Mouse (Mus musculus) forebrain, embryonic 10.5 days (tissue): ENCODE results near the gene Rora. TPM values are rescaled to one million over a fixed set of nuclear protein-coding genes. Genes with fewer than 3 reads are reported as not detected.
A peak's percentile ranks its signal among the peaks of the same experiment; 100 is the strongest.

Source experiments
- DNase-seq: peaks from one replicate; pipeline ENCODE4 v3.0.0-alpha.2; 2017; ENCODE audit warnings: low spot score; ENCODE audit errors: extremely low spot score
- H3K27ac ChIP-seq: fragments of 300-500 bp; sonication (generic); 2 replicates; pipeline ENCODE4 v1.5.1; 2016; ENCODE audit warnings: mild to moderate bottlenecking
- H3K27me3 ChIP-seq: fragments of 300-500 bp; sonication (generic); 2 replicates; pipeline ENCODE4 v1.6.1; 2016; ENCODE audit warnings: mild to moderate bottlenecking; ENCODE audit not compliant: poor library complexity, severe bottlenecking
- H3K36me3 ChIP-seq: fragments of 300-500 bp; sonication (generic); replicated peaks from 2 replicates; pipeline ENCODE4 v1.6.1; 2016; ENCODE audit warnings: mild to moderate bottlenecking, moderate library complexity
- H3K4me1 ChIP-seq: fragments of 300-500 bp; sonication (generic); 2 replicates; pipeline ENCODE4 v1.6.1; 2016
- H3K4me3 ChIP-seq: fragments of 300-500 bp; sonication (generic); 2 replicates; pipeline ENCODE4 v1.5.1; 2016; ENCODE audit warnings: mild to moderate bottlenecking, moderate library complexity
- H3K9me3 ChIP-seq: fragments of 300-500 bp; sonication (generic); 2 replicates; pipeline ENCODE4 v1.6.1; 2016; ENCODE audit warnings: mild to moderate bottlenecking, moderate library complexity
- WGBS: fragments of 180-500 bp; shearing (Covaris S2); methylation state at CpG from one replicate; pipeline ENCODE4 v1.1.7; 2016; 5-methylcytosine and 5-hydroxymethylcytosine counted together
- polyA plus RNA-seq: library from polyadenylated mRNA; unstranded; fragments of >200 nt; fragmentation: Nextera tagmentation; extraction: Ambion mirVana; gene quantifications from 2 replicates; pipeline ENCODE4 v1.2.1, GENCODE M21; 2016

The Rora gene
- polyA plus RNA-seq, 1 experiment from 2014 or later = 5.6 TPM

DNA sequence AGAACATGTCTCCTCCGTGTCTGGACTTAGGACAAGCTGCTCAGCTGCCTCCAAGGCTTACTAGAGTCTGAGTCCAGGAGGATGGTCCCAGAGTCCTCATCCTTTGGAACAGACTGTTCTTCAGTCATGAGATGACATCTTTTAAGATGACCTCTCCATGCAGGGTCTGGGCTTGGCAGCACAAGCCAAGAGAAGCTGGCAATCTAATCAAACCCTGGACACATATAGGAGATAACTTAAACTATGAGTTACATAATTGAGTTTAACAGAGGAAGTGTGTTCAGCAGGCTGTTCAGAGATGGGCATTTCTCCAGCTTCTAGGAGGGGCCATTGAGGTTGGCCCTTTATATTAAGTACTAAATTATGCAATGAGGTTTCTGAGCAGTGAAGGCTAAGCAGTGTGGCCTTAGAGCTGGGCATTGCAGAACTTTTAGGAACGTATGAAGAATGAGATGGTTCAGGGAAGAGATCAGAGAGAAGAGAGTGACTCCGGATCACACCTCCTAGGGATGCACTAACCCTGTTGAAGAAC, 42.9 kb downstream of the Rora start:
- DNase-seq = no peak
- H3K4me3 ChIP-seq = no peak overlapping the region
- H3K27me3 ChIP-seq = peaks cover 5% of the 10 kb centered on the region; the same call in 1 of the 2 replicates
- H3K27ac ChIP-seq = no peak overlapping the region
- 87% methylated on average over 3 of the region's 3 CpGs for WGBS
- no peaks in the 10 kb centered on the region for H3K36me3 ChIP-seq
- H3K9me3 ChIP-seq = no peaks in the 10 kb centered on the region
- peaks cover 24% of the 10 kb centered on the region for H3K4me1 ChIP-seq

DNA sequence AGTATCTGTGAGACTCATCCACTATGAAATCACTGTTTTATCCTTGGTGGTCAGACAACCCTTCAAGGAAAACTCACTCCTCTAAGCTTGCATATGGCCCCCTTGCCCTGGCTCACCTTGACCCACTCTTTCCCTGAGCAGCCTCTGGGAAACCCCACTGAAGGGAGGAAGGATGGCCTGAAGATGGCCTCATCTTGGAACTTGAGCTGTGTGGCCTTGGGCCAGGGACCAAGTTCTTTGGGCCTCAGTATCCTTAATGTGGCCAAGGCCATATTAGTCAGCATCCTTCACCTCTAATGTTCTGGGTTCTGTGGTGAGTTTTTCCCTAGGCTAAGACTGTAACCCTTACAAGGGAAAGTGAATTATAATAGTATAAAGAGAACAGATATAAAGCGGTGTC, 45.8 kb downstream of the Rora start:
- DNase-seq = no peak
- no peaks in the 10 kb centered on the region for H3K36me3 ChIP-seq
- H3K4me1 ChIP-seq = peaks cover 21% of the 10 kb centered on the region
- H3K27me3 ChIP-seq = peaks cover 5% of the 10 kb centered on the region
- H3K27ac ChIP-seq = no peak overlapping the region
- H3K9me3 ChIP-seq = no peaks in the 10 kb centered on the region
- H3K4me3 ChIP-seq = no peak overlapping the region
- 100% methylated on average over 1 of the region's 1 CpGs for WGBS

DNA sequence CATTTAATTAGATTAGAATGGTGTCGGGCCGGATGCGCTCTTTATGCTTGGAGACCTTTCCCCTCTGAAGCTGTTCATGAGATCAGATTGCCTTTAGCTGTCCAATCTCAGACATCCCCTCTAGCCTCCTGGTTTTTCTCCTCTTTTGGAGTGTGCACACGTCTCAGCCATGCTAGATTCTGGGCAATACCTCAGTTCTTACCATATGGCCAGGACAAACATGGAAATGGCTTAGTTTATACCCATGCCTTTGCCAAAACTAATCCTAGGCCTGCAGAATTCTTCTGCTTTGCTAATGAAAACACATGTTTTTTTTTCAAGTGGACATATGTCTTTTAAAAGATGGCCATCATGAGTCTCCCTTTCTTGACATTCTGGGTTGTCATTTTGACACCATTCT, 46.3 kb downstream of the Rora start:
- 59% methylated on average over 4 of the region's 4 CpGs for WGBS
- no peaks in the 10 kb centered on the region for H3K36me3 ChIP-seq
- no peak for DNase-seq
- no peak overlapping the region for H3K27ac ChIP-seq
- H3K4me1 ChIP-seq = peaks cover 16% of the 10 kb centered on the region
- H3K4me3 ChIP-seq = no peak overlapping the region
- H3K9me3 ChIP-seq = no peaks in the 10 kb centered on the region
- H3K27me3 ChIP-seq = peaks cover 5% of the 10 kb centered on the region

DNA sequence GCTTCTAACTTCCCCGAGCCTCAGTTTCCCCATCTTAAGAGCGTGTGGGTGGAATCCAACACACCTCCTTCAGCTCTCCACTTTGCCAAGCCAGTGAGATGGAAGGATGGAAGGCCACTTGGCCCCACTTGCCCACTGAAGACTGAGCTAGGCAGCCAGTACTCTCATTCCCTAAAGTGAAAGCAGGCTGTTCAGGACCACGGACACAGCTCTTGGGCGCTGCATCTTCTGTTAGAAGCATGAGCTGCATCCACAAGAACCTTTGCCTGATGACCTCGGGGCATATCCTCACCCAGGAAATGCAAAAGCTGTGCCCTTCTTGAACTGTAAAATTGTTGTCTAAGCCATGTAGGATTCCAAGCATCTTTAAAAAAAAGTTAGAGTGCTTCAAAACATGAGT, 54.0 kb downstream of the Rora start:
- H3K4me1 ChIP-seq = peaks cover 5% of the 10 kb centered on the region; the same call in 1 of the 2 replicates
- WGBS = 70% methylated on average over 5 of the region's 5 CpGs
- H3K36me3 ChIP-seq = no peaks in the 10 kb centered on the region
- H3K4me3 ChIP-seq = no peak overlapping the region
- no peaks in the 10 kb centered on the region for H3K27me3 ChIP-seq
- no peaks in the 10 kb centered on the region for H3K9me3 ChIP-seq
- no peak overlapping the region for H3K27ac ChIP-seq
- no peak for DNase-seq

DNA sequence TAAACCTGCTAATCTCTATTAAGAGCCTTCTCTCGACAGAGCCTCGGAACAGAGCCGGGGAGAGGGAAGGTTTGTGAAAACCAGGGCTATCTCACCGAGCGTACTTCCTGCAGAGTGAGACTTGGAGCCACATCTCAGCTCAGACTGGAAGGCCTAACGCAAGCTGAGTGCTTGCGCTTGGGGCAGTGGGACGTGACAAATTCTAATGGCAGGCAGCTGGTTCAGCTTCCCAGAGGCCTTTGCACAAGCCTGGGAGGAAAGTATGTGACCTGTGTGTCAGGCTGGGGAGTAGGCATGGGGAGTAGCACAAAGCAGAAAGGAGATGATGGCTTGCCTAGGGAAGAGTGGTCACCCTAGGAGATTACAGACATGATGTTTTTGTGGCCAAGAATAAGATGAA, 55.6 kb downstream of the Rora start:
- WGBS = 75% methylated on average over 8 of the region's 8 CpGs
- no peaks in the 10 kb centered on the region for H3K36me3 ChIP-seq
- no peaks in the 10 kb centered on the region for H3K27me3 ChIP-seq
- H3K4me3 ChIP-seq = no peak overlapping the region
- no peak overlapping the region for H3K27ac ChIP-seq
- no peak for DNase-seq
- no peaks in the 10 kb centered on the region for H3K9me3 ChIP-seq
- peaks cover 5% of the 10 kb centered on the region; the same call in 1 of the 2 replicates for H3K4me1 ChIP-seq

DNA sequence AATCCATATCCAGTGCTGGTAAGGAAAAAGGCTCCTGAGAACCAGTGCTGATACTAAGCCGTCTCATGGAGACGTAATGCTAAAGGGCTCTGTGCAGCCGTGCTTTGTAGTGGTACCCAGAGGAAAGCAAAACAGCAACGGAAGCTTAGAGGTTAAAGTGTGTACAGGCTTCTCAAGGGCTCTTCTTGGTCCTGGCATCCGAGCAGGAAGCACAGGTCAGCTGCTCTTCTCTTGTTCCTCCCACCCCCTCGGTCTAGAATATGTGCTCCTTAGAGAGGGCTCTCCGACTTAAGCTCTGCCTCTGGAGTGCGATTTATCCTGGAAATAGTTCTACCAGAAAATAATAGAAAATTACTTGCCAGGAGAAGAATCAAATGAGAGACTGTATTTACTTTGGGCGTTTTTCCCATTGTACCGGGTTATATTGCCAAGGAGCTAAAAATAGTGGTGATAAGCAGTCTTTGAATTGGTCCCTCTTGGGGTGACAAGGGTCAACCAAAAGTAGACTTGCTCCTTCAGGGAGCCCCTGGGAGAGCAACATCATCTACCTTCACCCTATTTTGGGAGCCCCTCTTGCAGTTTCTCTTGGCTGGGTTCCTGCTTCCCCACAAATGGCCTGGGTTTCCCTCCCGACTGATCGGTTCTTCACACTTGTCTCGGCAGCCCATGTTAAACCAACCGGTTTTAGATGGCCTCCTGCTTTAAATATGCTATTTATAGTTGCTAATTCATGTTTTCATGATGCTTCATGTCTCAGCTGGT, 57.5 kb downstream of the Rora start:
- Histone ChIP-seq H3K4me1 (peaks cover 5% of the 10 kb centered on the region; the same call in 1 of the 2 replicates), H3K9me3 (no peaks in the 10 kb centered on the region), H3K27me3 (no peaks in the 10 kb centered on the region), H3K27ac (no peak overlapping the region), H3K4me3 (no peak overlapping the region), H3K36me3 (no peaks in the 10 kb centered on the region)
- 90% methylated on average over 14 of the region's 14 CpGs for WGBS
- no peak for DNase-seq

DNA sequence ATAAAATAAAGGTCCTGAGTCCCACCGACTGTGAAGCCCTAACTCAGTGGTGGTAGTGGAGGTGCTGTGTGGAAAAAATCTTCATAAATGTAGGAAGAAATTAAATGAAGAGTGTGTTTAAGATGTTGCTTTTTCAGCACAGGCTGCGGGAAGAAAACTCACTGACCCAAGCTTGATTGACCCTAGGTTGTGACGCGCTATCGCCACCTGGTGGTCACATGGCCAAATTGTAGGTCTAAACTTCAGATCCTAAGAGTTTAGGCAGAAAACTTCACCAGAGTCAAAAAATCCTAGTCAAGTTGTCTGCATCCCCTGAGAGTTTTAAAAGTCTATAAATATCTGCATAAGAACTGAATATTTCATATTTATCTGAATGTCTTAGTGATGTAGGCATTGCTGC, 63.4 kb downstream of the Rora start:
- DNase-seq = peak; percentile 52
- Histone ChIP-seq H3K36me3 (no peaks in the 10 kb centered on the region), H3K4me1 (no peaks in the 10 kb centered on the region), H3K27me3 (no peaks in the 10 kb centered on the region), H3K9me3 (no peaks in the 10 kb centered on the region), H3K4me3 (no peak overlapping the region), H3K27ac (no peak overlapping the region)
- WGBS = 22% methylated on average over 5 of the region's 5 CpGs

DNA sequence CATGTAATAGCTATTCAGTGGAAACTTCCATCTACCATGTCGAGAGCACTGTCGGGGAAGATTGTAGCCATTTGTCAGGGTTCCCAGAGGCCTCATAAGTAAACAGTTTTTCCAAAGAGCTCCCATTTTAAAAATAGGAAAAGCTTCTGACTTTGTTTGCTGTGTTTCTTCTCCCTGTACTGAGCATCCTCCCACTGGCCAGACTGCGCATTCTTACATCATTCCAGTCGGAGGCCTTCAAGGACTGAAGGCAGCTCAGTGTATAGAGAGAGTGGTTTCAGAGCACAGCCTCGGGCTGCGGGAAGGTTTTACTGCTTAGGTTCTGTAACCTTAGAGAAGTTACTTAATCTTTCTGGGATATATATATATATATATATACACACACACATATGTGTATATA, 64.8 kb downstream of the Rora start:
- 94% methylated on average over 6 of the region's 6 CpGs for WGBS
- DNase-seq = no peak
- Histone ChIP-seq H3K27me3 (no peaks in the 10 kb centered on the region), H3K27ac (no peak overlapping the region), H3K9me3 (no peaks in the 10 kb centered on the region), H3K4me1 (no peaks in the 10 kb centered on the region), H3K4me3 (no peak overlapping the region), H3K36me3 (no peaks in the 10 kb centered on the region)

DNA sequence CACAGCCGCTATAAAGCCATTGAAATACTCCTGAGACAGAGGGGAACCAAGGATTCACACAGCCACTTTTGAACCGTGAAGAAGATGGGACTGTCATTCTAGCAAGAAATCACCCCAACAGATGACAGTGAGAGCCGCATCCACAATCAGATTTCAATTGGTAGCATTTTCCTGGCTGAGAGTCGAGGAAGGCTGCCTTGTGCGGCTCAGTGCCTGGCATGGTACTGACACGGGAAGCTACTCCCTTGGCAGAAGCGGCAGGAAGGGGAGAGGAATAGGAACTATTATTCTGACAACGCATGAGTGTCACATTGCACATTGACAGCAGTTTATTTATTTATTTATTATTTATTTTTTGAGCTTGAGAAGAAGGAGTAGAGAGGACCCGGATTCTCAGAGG, 65.7 kb downstream of the Rora start:
- Histone ChIP-seq H3K9me3 (no peaks in the 10 kb centered on the region), H3K4me1 (no peaks in the 10 kb centered on the region), H3K4me3 (no peak overlapping the region), H3K36me3 (no peaks in the 10 kb centered on the region), H3K27ac (no peak overlapping the region), H3K27me3 (no peaks in the 10 kb centered on the region)
- no peak for DNase-seq
- 88% methylated on average over 9 of the region's 9 CpGs for WGBS

DNA sequence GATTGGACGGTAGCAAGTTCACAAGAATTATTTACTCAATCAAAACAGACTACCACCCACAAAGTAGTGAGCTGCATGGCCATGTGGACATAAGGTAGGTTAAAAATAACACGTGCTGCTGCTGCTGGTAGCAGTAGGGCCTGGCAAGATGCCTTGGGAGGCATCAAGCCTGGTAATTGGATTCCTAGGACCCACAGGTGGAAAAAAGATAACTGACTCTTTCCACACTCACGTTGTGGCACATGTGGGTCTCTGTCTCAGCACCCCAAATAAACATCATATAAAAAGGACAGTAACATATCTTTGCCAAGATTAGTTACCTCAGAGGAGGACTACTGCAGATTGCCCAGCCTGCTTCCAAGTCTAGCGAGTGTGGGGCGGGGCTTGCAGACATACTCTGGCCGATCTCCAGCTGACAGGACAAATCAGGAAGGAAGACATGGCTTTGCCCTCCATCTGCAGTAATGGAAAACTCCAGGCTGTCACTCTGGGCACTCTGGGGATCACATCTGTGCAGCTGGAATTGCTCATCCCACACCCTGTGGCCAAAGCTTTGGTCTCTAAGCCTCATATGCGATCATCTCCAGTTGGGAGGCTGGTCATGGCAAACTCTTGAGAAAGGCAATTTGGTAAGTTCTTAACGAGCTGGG, 71.2 kb downstream of the Rora start:
- no peak overlapping the region for H3K27ac ChIP-seq
- no peak overlapping the region for H3K4me3 ChIP-seq
- H3K27me3 ChIP-seq = no peaks in the 10 kb centered on the region
- H3K36me3 ChIP-seq = no peaks in the 10 kb centered on the region
- H3K4me1 ChIP-seq = no peaks in the 10 kb centered on the region
- WGBS = 90% methylated on average over 8 of the region's 8 CpGs
- H3K9me3 ChIP-seq = no peaks in the 10 kb centered on the region
- DNase-seq = no peak

DNA sequence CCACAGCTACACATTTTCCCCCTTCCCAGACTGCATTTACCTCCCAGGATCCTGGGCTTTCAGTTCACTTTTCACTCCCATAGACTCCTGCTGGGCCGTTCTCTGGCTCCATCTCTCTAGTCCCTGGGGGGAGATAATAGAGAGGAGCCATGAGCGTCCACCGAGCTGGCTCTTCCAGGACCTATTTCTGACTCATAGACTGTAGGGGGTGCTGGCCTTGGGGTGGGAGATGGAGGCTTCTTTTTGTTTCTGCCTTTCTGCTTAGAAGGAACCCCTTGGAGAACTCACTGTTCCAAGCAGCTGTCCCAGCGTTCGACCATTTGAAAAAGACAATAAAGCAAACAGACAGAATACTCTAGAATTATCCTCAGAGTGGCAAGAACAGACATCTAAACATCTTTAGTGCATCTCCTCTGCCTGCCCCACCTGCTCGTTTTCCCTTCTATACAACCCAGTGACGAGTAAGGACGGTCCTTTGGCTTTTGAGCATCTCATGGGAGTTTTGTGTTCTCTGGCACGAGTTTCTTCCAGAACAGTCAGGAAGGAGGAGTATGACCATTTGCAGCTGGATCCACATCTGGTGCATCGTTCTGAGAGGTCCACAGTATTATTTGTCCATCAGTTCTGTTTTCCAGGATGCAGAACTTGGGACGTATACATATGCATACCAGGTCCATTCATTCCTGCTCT, 73.7 kb downstream of the Rora start:
- Histone ChIP-seq H3K36me3 (0 out of 2 replicates have a peak, but pooled peaks cover 1% of the 10 kb centered on the region), H3K27me3 (no peaks in the 10 kb centered on the region), H3K4me3 (no peak overlapping the region), H3K4me1 (no peaks in the 10 kb centered on the region), H3K27ac (no peak overlapping the region), H3K9me3 (peaks cover 6% of the 10 kb centered on the region)
- no peak for DNase-seq
- 80% methylated on average over 11 of the region's 11 CpGs for whole genome bisulfite sequencing

DNA sequence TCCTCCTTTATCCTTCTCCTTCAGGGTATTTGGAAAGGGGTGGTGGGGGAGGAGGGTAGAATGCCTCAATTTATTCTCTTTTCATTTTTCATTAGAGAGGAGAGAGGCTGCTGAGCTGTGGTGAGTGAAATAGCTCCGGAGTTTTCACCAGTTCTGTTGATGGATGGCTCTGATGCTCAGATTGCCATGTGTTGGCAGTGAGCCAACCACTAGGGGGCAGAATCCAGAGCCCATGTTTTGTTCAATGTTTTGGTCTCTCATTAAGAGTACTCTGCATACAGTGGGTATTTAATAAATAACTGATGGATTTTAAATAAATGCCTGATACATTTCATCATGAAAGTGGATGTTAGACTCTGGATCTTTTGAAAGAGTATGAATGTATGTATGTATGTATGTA, 77.9 kb downstream of the Rora start:
- peaks cover 8% of the 10 kb centered on the region for H3K9me3 ChIP-seq
- no peaks in the 10 kb centered on the region for H3K4me1 ChIP-seq
- no peak overlapping the region for H3K4me3 ChIP-seq
- WGBS = 88% methylated on average over 1 of the region's 1 CpGs
- no peak overlapping the region for H3K27ac ChIP-seq
- H3K27me3 ChIP-seq = no peaks in the 10 kb centered on the region
- DNase-seq = no peak
- 0 out of 2 replicates have a peak, but pooled peaks cover 4% of the 10 kb centered on the region for H3K36me3 ChIP-seq

DNA sequence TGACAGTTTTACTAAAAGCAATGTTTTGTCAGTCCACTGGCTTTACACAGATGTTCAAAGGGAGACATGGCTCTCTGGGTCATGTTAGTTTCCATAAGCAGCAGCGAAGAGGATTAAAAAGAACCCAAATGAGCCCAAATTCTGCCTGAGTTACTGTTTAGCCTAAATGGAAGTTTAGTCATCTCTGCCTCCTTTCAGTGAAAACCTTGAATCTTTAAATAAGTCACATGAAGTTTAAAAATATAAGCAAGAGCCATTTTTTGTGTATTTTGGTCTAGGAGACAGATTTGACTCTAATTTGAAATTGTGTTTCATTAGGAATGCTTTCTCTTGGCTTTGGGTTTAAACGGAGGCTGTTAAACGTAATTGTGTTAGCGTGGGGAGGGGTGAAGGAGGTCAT, 79.3 kb downstream of the Rora start:
- no peaks in the 10 kb centered on the region for H3K4me1 ChIP-seq
- WGBS = 93% methylated on average over 4 of the region's 4 CpGs

More for the DNA sequence above, 79.3 kb downstream of the Rora start:
- 0 out of 2 replicates have a peak, but pooled peaks cover 4% of the 10 kb centered on the region for H3K36me3 ChIP-seq
- no peak for DNase-seq
- peaks cover 8% of the 10 kb centered on the region for H3K9me3 ChIP-seq
- no peak overlapping the region for H3K27ac ChIP-seq
- no peaks in the 10 kb centered on the region for H3K27me3 ChIP-seq
- no peak overlapping the region for H3K4me3 ChIP-seq
